Mouse (Mus musculus): ENCODE measurements around the gene Hmgcll1.

DNA sequence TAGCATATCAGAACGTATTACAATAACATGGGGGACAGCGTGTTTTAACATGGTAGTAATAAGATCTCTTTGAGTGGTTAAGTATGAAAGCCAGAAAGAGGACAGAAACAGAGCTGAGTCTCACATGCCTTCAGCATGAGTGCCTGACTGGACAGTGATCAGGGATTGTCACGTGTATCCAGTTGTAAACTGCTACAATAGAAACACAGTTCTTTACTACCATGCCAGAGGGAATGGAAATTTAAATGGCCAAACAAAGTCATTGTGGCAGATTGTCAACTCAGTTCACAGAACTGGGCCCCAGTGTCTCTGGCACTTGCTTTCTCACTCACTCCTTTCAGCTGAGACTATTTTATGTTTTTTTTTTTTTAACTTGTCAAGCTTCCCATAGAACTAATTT lies 85.3 kb downstream of the Hmgcll1 start:
- TF ChIP-seq CTCF (IDR thresholded peaks at IDR 0.05; ENCODE audit: low read depth, low read length): no peak
- no peak for TF ChIP-seq GATA1 (IDR thresholded peaks at IDR 0.05; ENCODE audit: borderline replicate concordance, low read length)
- TF ChIP-seq POLR2AphosphoS5 (IDR thresholded peaks at IDR 0.05; ENCODE audit: insufficient replicate concordance, low read depth, low read length): no peak

Measured in G1E (cell line).